Mouse (Mus musculus) embryonic fibroblast, embryonic 13.5 days (primary cell): ENCODE results near the gene Tomm70a.

Experiments
- CTCF ChIP-seq: IDR thresholded peaks from 2 replicates; pipeline ENCODE4 v1.5.1; 2011; ENCODE audit warnings: mild to moderate bottlenecking, control low read depth, low read length, moderate library complexity, borderline replicate concordance; ENCODE audit not compliant: insufficient read depth
- POLR2A ChIP-seq: IDR thresholded peaks from 2 replicates; pipeline ENCODE4 v1.6.1; 2011; ENCODE audit warnings: low read depth, mild to moderate bottlenecking, control low read depth, low read length, moderate library complexity

DNA sequence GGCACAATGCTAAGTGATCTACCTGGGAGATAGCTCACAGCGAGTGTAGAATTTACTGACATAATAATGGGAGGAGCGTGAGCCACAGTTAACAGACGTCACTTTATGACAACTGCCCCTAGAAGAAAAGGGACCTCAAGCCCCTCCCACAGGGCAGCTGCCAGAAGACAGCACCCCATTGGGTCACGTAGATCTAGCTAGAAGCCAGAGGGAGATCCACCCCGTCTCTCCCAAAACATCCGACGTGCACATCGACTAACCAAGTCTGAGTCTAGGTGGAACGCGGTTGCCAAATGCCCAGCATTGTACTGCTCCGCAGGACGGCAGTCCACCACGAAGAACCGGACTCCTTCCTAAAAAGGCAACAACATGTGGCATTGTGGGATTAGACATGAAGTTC is 69.7 kb downstream of the Tomm70a start:
- no peak for TF ChIP-seq CTCF
- no peak for TF ChIP-seq POLR2A
